Mouse (Mus musculus): ENCODE results near the gene Tox2.

Tox2 gene

DNA sequence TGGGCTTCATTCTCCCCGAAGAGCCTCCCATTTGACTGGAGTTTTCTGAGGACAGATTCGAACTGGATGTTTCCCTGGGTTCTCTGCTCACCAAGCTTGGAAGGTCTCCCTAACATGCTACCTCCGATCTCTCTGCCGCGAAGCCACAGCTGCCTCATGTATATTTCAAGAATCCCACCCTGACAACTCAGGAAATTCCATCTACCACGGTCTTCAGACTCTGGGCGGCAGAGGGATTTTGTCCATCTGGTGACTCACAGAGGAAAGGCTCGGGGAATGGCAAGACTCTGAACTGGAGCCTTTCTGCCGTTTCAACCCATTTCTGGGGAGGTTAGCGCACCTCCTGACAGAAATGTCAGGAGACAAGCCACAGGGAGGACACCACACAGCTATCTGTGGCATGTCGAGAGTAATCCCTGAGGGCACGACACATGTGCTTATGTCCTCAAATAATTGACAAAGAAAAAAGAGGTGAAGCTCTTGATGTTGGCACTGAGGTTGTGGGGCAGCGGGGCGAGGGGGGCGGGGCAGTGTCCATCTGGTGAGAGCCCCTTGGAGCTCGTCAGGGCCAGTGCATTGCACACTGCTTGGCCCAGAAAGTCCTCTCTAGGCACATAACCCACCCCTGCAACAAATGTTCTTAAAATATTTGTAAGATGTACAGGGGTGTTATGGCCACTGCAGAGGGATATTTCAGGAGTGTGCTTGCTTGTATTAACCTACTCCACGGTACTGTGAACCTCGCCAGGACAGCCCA is 162.0 kb downstream of the Tox2 start:
- DNase-seq (ENCODE audit: low spot score in 2 of 2): no peak

DNA sequence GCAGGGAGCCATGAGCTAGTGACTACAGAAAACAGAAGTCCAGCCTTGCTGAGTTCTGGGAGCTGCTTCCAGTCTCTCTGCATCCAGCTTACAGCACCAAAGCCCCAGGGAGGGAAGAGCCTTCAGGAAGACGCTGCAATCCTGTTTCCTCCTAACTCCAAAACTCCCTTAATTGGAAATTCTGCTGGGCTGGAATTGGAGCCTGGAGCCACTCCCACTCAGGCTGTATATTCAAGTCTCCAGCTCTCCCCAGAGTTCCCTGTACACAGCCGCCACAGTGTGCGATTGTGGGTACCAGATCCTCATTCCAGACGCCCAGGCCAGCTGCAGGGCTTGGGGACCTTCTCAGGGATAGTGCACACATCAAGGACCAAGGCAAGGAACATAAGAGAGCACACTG is 167.2 kb downstream of the Tox2 start:
- DNase-seq (ENCODE audit: low spot score in 2 of 2): no peak

DNA sequence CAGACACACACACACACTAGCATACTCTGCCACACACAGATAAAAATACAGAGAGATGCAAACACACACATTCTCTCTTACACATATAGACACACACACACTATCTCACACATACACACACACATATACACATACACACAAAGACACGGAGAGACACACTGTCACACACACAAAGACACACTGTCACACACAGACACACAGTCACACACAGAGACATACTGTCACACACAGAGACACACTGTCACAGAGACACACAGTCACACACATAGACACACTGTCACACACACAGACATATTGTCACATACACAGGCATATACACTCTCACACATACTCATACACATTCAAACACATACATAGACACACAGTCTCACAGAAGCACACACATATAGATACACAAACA is 169.7 kb downstream of the Tox2 start:
- DNase-seq (ENCODE audit: low spot score in 2 of 2): no peak

Measured in thymus, postnatal 10 days (tissue).